Mouse (Mus musculus): ENCODE measurements around the gene Gm11032. TPM values are rescaled to one million over a fixed set of nuclear protein-coding genes. Genes with fewer than 3 reads are reported as not detected.

Gene Gm11032
- polyA plus RNA-seq (2012; rRNA removed), result not detected in 2 replicates

DNA sequence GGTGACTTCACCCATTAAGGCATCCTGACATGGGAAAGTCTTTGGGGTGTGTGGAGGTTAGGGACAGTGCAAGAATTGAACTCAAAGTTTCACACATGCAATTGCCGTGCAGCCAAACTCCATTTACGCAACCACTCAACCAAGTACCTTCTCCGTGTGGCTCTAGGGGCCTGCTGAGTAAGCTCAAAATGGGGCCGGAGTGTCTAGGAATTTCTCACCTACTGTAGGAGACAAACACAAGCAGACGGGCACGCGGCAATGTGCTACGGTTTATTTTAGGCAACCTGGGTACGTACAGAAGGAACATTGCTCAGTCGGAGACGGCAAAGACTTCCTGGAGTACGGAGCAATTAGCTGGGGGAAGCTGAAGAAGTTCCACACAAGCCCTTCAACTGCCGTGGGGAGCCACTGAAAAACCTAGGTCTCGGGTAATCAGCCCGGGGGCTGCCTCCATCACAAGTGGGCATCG, at the start of gene Gm11032:
Gene Gm11032, plus strand, starts transcription at position 51 of the 469 bp plus-strand sequence.

DNA sequence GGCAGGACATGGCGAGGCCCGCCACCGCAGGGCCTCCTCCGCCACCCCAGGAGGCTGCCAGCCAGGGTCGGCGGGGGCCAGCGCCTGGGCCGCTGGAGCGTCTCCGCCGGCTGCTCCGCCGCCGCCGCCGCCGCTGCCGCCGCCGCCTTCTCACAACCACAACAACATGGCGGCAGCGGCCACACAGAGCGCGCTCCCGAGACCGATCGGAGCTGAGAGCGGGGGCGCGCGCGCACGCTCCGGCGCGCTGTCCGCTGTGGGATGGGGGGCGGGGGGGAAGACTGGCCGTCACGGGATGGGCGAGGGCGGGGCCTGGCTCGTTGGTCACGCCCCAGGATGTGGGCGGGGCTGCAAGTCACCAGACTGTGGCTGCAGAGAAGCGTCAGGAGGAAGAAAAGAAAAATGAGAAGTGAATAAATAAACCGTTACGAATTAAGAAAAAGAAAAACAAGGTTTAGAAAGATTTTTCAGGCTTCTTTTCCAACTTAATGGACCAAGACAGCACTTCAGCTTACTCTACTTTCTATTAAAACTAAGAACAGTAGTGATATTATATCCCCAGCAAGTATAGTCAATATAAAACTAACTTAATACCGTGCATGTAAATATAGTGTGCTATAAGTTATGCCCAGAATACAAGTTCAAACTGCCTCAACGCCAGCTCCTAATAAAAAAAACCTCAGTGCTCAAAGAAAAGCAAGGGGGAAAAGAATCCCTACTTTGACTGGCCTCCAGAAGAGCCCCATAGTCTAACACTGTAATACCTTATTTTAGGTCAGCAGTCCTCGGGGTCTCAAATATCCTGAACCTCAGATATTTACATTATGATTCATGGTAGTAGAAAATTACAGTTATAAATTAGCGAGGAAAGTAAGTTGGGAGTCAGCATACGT, 25.0 kb upstream of the Gm11032 start, which contains the start of gene Mtmr3:
Gene Mtmr3, minus strand, starts transcription at position 256 of the 893 bp plus-strand sequence.

DNA sequence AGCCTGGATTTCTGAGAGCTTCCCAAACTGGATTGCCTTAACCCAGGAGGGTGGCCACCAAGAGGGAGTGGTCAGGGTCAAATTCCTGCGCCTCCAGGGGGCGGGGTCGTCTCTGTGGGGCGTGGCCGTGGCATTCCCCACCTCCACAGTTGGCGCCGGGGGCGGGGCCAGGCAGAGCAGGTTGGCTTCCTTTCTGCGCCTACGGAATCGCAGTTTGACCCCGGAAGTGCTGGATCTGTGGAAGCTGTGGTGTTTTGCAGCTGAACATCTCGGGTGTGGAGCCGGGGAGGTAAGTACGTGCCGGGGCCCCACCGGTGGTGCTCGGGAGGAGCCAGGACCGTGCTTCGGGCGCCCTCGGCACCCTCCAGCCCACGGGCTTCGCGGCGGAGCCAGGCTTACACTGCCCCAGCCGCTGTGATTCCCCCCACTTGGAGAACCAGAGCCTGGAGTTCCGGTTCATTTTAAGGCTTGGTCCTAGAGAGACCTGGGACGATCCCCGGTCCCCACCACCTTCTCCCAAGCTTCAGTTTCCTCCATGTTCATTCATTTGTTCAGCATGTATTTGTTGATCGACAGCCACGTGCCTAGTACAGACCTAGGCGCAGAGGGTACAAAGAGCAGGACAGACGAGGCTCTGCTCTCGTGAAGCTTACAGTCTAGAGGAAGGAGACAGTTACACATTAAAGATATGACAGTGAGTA, 17.8 kb downstream of the Gm11032 start, which contains the start of gene Ascc2:
Gene Ascc2, plus strand, starts transcription at position 214 of the 701 bp plus-strand sequence.

Other genes starting within 250 kb of the Gm11032 start
- gene Hormad2, start 179.0 kb upstream of the Gm11032 start, polyA plus RNA-seq (2012; rRNA removed), result 0.06 TPM in 1 of 2 replicates, not detected in the other
- gene Mtmr3, start 25.2 kb upstream of the Gm11032 start, polyA plus RNA-seq (2012; rRNA removed), result 24.1 and 24.2 TPM in 2 replicates
- 20.6 and 22.7 TPM in 2 replicates for gene Ascc2, start 17.7 kb downstream of the Gm11032 start, polyA plus RNA-seq (2012; rRNA removed)
- gene Uqcr10, start 84.3 kb downstream of the Gm11032 start, polyA plus RNA-seq (2012; rRNA removed), result 1,257 and 1,459 TPM in 2 replicates
- 46.4 and 58.7 TPM in 2 replicates for gene Zmat5, start 84.6 kb downstream of the Gm11032 start, polyA plus RNA-seq (2012; rRNA removed)
- gene Cabp7, start 126.7 kb downstream of the Gm11032 start, polyA plus RNA-seq (2012; rRNA removed), result 0.06 TPM in 1 of 2 replicates, not detected in the other
- 43.5 and 49.9 TPM in 2 replicates for gene Nf2, start 229.5 kb downstream of the Gm11032 start, polyA plus RNA-seq (2012; rRNA removed)

Measured in colon, adult 2 months (tissue).